Mouse (Mus musculus): ENCODE results near the gene Ganab. TPM values are rescaled to one million over a fixed set of nuclear protein-coding genes. Genes with fewer than 3 reads are reported as not detected.
A peak's percentile ranks its signal among the peaks of the same experiment; 100 is the strongest.
"Not testable (repeated sequence)": the region's sequence is repeated elsewhere in the genome, so short reads cannot be mapped to it uniquely, and the experiment has no call there.

Gene Ganab
- polyA plus RNA-seq, 1 experiment from 2014 or later, result 74.6 TPM

DNA sequence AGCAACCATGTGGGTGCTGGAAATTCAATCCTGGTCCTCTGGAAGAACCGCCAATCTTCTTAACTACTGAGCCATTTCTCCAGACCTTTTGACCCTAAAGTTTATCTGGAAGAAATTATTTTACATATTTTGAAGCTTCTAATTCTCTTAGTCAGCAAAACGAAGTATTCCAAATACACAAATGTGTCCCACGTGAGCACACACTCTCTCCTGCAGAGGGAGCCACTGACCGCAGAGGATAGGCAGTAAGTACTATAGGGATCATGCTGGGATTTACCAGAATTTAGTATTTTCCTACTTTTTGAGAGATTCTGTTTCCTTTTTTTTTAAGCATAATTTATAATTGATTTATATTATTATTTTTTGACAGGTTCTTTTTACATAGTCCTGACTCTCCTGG, 40.2 kb upstream of the Ganab start:
- WGBS, result 40% methylated on average over 4 of the region's 4 CpGs
- TF ChIP-seq CTCF (IDR thresholded peaks at IDR 0.05; ENCODE audit: low read depth), result peak; percentile 78
- Histone ChIP-seq H3K4me2 (ENCODE audit: low read length) (no peak overlapping the region), H3K27me3 (ENCODE audit: insufficient read depth, low read length) (no peaks in the 10 kb centered on the region), H3K4me1 (replicated peaks; ENCODE audit: insufficient read depth, low read length) (no peaks in the 10 kb centered on the region), H3K9me3 (replicated peaks; ENCODE audit: low read length) (no peaks in the 10 kb centered on the region), H3K36me3 (ENCODE audit: insufficient read depth, low read length) (no peaks in the 10 kb centered on the region), H3K27ac (no peak overlapping the region), H3K9ac (ENCODE audit: low read depth, low read length) (no peak overlapping the region), H3K4me3 (replicated peaks; ENCODE audit: low read depth, low read length) (no peak overlapping the region)
- ATAC-seq (replicated peaks; ENCODE audit: low FRiP score, low read depth), result no peak; the same call in 1 of the 2 replicates
- peak; percentile 75 for DNase-seq (ENCODE audit: low spot score)

DNA sequence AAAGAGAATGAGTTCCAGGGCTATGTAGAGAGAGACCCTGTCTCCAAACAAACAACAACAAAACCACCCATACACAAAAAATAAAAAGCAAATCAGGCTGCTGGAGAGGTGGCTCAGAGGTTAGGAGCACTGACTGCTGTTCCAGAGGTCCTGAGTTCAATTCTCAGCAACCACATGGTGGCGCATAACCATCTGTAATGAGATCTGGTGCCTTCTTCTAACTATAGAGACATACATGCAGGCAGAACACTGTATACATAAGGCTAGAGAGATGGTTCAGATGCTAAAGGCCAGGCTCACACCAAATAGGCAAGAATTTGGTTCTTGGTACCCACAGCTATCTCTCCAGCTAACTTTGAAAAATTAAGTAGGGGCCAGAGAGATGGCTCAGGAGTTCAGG, 38.9 kb upstream of the Ganab start:
- Histone ChIP-seq H3K4me3 (replicated peaks; ENCODE audit: low read depth, low read length) (no peak overlapping the region), H3K4me1 (replicated peaks; ENCODE audit: insufficient read depth, low read length) (no peaks in the 10 kb centered on the region), H3K9ac (ENCODE audit: low read depth, low read length) (no peak overlapping the region), H3K4me2 (ENCODE audit: low read length) (no peak overlapping the region), H3K27me3 (ENCODE audit: insufficient read depth, low read length) (no peaks in the 10 kb centered on the region), H3K27ac (no peak overlapping the region), H3K36me3 (ENCODE audit: insufficient read depth, low read length) (no peaks in the 10 kb centered on the region), H3K9me3 (replicated peaks; ENCODE audit: low read length) (no peaks in the 10 kb centered on the region)
- no peak for ATAC-seq (replicated peaks; ENCODE audit: low FRiP score, low read depth)
- 22% methylated on average over 1 of the region's 1 CpGs for WGBS
- DNase-seq (ENCODE audit: low spot score), result no peak
- peak; percentile 60 for TF ChIP-seq CTCF (IDR thresholded peaks at IDR 0.05; ENCODE audit: low read depth)

DNA sequence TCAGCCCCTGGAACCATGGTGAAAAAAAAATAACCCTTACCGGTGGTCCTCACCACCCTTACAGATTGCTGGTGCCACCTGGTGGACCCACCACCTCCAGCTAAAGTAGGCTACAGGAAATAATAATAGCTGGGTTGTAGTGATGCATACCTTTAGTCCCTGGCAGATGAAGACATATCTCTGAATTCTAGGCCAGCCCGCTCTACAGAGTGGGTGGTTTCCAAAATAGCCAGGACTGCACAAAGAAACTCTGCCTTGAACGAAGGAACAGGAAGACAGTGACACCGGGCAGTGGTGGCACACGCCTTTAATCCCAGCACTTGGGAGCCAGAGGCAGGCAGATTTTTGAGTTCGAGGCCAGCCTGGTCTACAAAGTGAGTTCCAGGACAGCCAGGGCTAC, 33.6 kb upstream of the Ganab start:
- no peaks in the 10 kb centered on the region for H3K9me3 ChIP-seq (replicated peaks; ENCODE audit: low read length)
- H3K4me1 ChIP-seq (replicated peaks; ENCODE audit: insufficient read depth, low read length), result no peaks in the 10 kb centered on the region
- no peaks in the 10 kb centered on the region for H3K27me3 ChIP-seq (ENCODE audit: insufficient read depth, low read length)
- DNase-seq (ENCODE audit: low spot score) (no peak), ATAC-seq (replicated peaks; ENCODE audit: low FRiP score, low read depth) (no peak)
- H3K9ac ChIP-seq (ENCODE audit: low read depth, low read length), result no peak overlapping the region
- H3K27ac ChIP-seq, result no peak overlapping the region
- H3K4me3 ChIP-seq (replicated peaks; ENCODE audit: low read depth, low read length), result no peak overlapping the region
- no peak overlapping the region for H3K4me2 ChIP-seq (ENCODE audit: low read length)
- no peaks in the 10 kb centered on the region for H3K36me3 ChIP-seq (ENCODE audit: insufficient read depth, low read length)
- no peak for TF ChIP-seq CTCF (IDR thresholded peaks at IDR 0.05; ENCODE audit: low read depth)
- WGBS, result 84% methylated on average over 6 of the region's 6 CpGs

DNA sequence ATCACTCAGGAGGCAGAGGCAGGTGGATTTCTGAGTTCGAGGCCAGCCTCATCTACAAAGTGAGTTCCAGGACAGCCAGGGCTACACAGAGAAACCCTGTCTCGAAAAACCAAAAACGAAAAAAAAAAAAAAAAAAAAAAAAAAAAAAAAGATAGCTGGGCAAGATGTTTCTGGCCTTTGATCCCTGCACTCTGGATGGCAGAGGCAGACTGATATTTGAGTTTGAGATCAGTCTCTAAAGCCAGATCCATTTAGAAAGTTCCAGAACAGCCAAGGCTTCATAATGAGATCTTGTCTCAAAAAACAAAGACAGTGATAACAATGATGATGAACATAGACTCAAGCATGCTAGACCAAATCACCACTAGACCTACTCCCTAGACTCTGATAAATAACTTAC, 27.5 kb upstream of the Ganab start:
- WGBS, result 76% methylated on average over 3 of the region's 3 CpGs
- DNase-seq (ENCODE audit: low spot score); H3K4me3 ChIP-seq (replicated peaks; ENCODE audit: low read depth, low read length); H3K27ac ChIP-seq; ATAC-seq (replicated peaks; ENCODE audit: low FRiP score, low read depth); H3K9me3 ChIP-seq (replicated peaks; ENCODE audit: low read length); H3K27me3 ChIP-seq (ENCODE audit: insufficient read depth, low read length); H3K4me1 ChIP-seq (replicated peaks; ENCODE audit: insufficient read depth, low read length): not testable (repeated sequence)
- H3K4me2 ChIP-seq (ENCODE audit: low read length), result peak overlapping the region; percentile 51; the same call in 1 of the 2 replicates
- H3K36me3 ChIP-seq (ENCODE audit: insufficient read depth, low read length), result peaks cover 20% of the 10 kb centered on the region
- H3K9ac ChIP-seq (ENCODE audit: low read depth, low read length), result 0 out of 2 replicates have a peak overlapping the region, but pooled peaks have one; percentile 96

DNA sequence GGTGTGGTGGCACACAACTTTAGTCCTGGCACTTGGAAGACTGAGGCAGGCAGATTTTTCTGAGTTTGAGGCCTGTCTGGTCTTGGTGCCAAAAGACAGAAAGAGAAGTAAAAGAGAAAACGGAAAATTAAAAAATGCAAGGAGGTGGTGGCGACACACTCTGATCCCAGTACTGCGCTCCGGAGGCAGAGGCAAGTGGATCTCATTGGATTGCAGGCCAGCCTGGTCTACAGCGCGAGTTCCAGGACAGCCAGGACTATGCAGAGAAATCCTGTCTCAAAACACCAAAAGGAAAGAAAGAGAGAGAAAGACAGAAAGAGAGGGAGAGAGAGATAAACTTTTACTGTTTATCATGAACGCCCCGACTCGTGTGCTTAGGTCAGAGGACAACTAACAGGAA, 27.0 kb upstream of the Ganab start:
- H3K9ac ChIP-seq (ENCODE audit: low read depth, low read length), result peak overlapping the region; percentile 96; the same call in 1 of the 2 replicates
- 47% methylated on average over 9 of the region's 9 CpGs for WGBS
- no peaks in the 10 kb centered on the region for H3K27me3 ChIP-seq (ENCODE audit: insufficient read depth, low read length)
- TF ChIP-seq CTCF (IDR thresholded peaks at IDR 0.05; ENCODE audit: low read depth), result no peak
- H3K4me1 ChIP-seq (replicated peaks; ENCODE audit: insufficient read depth, low read length), result 0 out of 2 replicates have a peak, but pooled peaks cover 5% of the 10 kb centered on the region
- peaks cover 20% of the 10 kb centered on the region for H3K36me3 ChIP-seq (ENCODE audit: insufficient read depth, low read length)
- DNase-seq (ENCODE audit: low spot score) (no peak), ATAC-seq (replicated peaks; ENCODE audit: low FRiP score, low read depth) (no peak)
- H3K27ac ChIP-seq, result peak overlapping the region; percentile 60
- H3K9me3 ChIP-seq (replicated peaks; ENCODE audit: low read length), result no peaks in the 10 kb centered on the region
- peak overlapping the region; percentile 51 for H3K4me2 ChIP-seq (ENCODE audit: low read length)
- peak overlapping the region; percentile 96 for H3K4me3 ChIP-seq (replicated peaks; ENCODE audit: low read depth, low read length)

DNA sequence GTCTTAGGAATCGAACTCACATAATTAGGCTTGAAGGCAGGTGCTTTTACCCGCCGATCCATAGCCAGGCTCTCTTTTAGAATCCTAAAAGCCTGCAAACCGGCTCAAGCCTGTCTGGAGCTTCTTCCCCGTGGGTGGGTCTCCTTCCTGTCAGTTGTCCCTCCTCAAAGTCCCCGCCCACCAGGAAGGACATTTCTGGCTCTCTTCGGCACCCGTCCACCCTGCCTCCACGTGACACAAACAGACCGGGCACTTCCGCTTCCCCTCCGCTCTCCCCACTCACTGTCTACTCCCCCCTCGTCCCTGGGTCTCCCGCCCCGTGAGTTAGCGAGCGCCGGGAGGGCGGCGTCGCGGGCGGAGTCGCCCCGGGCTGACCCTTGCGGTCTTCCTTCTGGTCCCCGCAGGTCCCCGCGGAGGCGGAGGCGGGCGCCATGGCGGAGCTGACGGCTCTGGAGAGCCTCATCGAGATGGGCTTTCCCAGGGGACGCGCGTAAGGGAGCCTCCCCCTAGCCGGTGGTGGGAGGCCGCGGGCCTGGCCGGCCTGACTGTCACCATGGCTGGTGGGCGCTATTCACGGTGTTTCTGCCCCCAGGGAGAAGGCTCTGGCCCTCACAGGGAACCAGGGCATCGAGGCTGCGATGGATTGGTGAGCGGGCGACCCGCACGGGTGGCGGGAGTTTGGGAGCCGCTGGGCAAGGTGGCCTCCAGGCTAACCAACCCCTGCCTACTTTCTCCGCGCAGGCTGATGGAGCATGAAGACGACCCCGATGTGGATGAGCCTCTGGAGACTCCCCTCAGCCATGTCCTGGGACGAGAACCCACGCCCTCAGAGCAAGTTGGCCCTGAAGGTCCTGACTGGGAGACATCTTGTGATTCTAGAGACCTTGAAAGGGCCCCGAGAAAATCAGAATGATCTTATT, 26.3 kb upstream of the Ganab start, which contains the start of gene Ubxn1:
Gene Ubxn1, plus strand, starts transcription at position 230 of the 920 bp plus-strand sequence.
- Histone ChIP-seq H3K36me3 (ENCODE audit: insufficient read depth, low read length) (peaks cover 24% of the 10 kb centered on the region), H3K4me1 (replicated peaks; ENCODE audit: insufficient read depth, low read length) (0 out of 2 replicates have a peak, but pooled peaks cover 5% of the 10 kb centered on the region), H3K4me3 (replicated peaks; ENCODE audit: low read depth, low read length) (peak within 1 kb of the TSS; percentile 96), H3K4me2 (ENCODE audit: low read length) (peak within 1 kb of the TSS; percentile 80), H3K27me3 (ENCODE audit: insufficient read depth, low read length) (no peaks in the 10 kb centered on the region), H3K9ac (ENCODE audit: low read depth, low read length) (peak within 1 kb of the TSS; percentile 96), H3K27ac (peak within 1 kb of the TSS; percentile 90), H3K9me3 (replicated peaks; ENCODE audit: low read length) (no peaks in the 10 kb centered on the region)
- DNase-seq (ENCODE audit: low spot score) (peak; percentile 99), ATAC-seq (replicated peaks; ENCODE audit: low FRiP score, low read depth) (peak; percentile 96)
- 1% methylated on average over 51 of the region's 59 CpGs for WGBS
- TF ChIP-seq CTCF (IDR thresholded peaks at IDR 0.05; ENCODE audit: low read depth), result no peak

All from kidney, postnatal 0 days (tissue).